ENCODE assay signal across 8 mouse cellular contexts in genomic region chr5:35279696-35280001, GRCm38 (mm10). TPM values are rescaled to one million over a fixed set of nuclear protein-coding genes. Genes with fewer than 3 reads are reported as not detected.
A peak's percentile ranks its signal among the peaks of the same experiment; 100 is the strongest.
DNase-seq lines count a peak whose midpoint lies in the region; ATAC-seq and TF ChIP-seq lines count a peak whose summit lies in the region.

No protein-coding gene starts in this region.

- H3K4me3 ChIP-seq in heart, postnatal 0 days (ENCODE audit: low read depth, low read length) = peak overlapping the region; percentile 50
- H3K4me3 ChIP-seq in heart, adult 2 months = no peak overlapping the region
- peak overlapping the region; percentile 19; the same call in 1 of the 2 replicates for H3K4me3 ChIP-seq in brown adipose tissue, adult 24 weeks (ENCODE audit: insufficient read depth, low read depth, low read length)
- peak overlapping the region; percentile 57 for H3K4me3 ChIP-seq in forebrain, embryonic 16.5 days (replicated peaks; ENCODE audit: low read length)
- peak overlapping the region; percentile 62 for H3K4me3 ChIP-seq in midbrain, embryonic 10.5 days
- H3K4me3 ChIP-seq in lung, adult 2 months (replicated peaks; ENCODE audit: extremely low read depth, low read depth, low read length) = no peak overlapping the region

- no peak for TF ChIP-seq EP300 in heart, postnatal 0 days (IDR thresholded peaks at IDR 0.05; ENCODE audit: low read depth)
- no peak for TF ChIP-seq EP300 in heart, adult 2 months (IDR thresholded peaks at IDR 0.05; ENCODE audit: insufficient read depth, low read depth, low read length)

- WGBS in heart, postnatal 0 days = 2% methylated on average over 48 of the region's 49 CpGs
- WGBS in heart, adult 2 months = 2% methylated on average over 48 of the region's 49 CpGs
- under 1% methylated on average over 42 of the region's 49 CpGs for WGBS in forebrain, embryonic 16.5 days
- under 1% methylated on average over 48 of the region's 49 CpGs for WGBS in midbrain, embryonic 10.5 days
- WGBS in lung, adult 2 months = under 1% methylated on average over 48 of the region's 49 CpGs

- H3K9ac ChIP-seq in heart, postnatal 0 days (replicated peaks; ENCODE audit: low read depth, low read length) = no peak overlapping the region
- no peak overlapping the region for H3K9ac ChIP-seq in heart, adult 2 months (ENCODE audit: low read depth, low read length)
- H3K9ac ChIP-seq in forebrain, embryonic 16.5 days (replicated peaks; ENCODE audit: low read depth, low read length) = peak overlapping the region; percentile 47

- TF ChIP-seq CTCF in heart, postnatal 0 days (IDR thresholded peaks at IDR 0.05; ENCODE audit: low read depth) = no peak
- no peak for TF ChIP-seq CTCF in heart, adult 2 months (IDR thresholded peaks at IDR 0.05)
- TF ChIP-seq CTCF in lung, adult 2 months (IDR thresholded peaks at IDR 0.05; ENCODE audit: insufficient read depth, low read length) = no peak

- intact Hi-C loops in heart, adult 2 months (cut with DNase I) = loop anchor here (5.0 kb wide), 2 partner anchors 68 to 92 kb away; no protein-coding TSS in a partner anchor

- H3K4me2 ChIP-seq in heart, postnatal 0 days (ENCODE audit: low read depth, low read length) = peak overlapping the region; percentile 87
- peak overlapping the region; percentile 73 for H3K4me2 ChIP-seq in forebrain, embryonic 16.5 days (ENCODE audit: low read length)

- H3K79me2 ChIP-seq in heart, adult 2 months (replicated peaks; ENCODE audit: control insufficient read depth, insufficient read depth, low read length) = no peaks in the 10 kb centered on the region

- no peak for DNase-seq in heart, postnatal 0 days (ENCODE audit: low spot score)
- no peak for DNase-seq in heart, adult 2 months
- DNase-seq in midbrain, embryonic 10.5 days (ENCODE audit: low spot score) = peak; percentile 41
- no peak for DNase-seq in layer of hippocampus, postnatal 14 days (ENCODE audit: low spot score in 2 of 2)
- DNase-seq in lung, adult 2 months = no peak
- no peak for DNase-seq in cerebellum, adult 9-11 months

- H3K27me3 ChIP-seq in heart, postnatal 0 days (ENCODE audit: control insufficient read depth, insufficient read depth, low read length) = peaks cover 95% of the 10 kb centered on the region
- peaks cover 6% of the 10 kb centered on the region for H3K27me3 ChIP-seq in heart, adult 2 months (ENCODE audit: control insufficient read depth, insufficient read depth, low read length)
- peaks cover 57% of the 10 kb centered on the region for H3K27me3 ChIP-seq in forebrain, embryonic 16.5 days (replicated peaks; ENCODE audit: control insufficient read depth, insufficient read depth, low read length)
- peaks cover 90% of the 10 kb centered on the region for H3K27me3 ChIP-seq in midbrain, embryonic 10.5 days (ENCODE audit: low read depth, poor library complexity, severe bottlenecking)

- H3K27ac ChIP-seq in heart, postnatal 0 days (ENCODE audit: low read depth) = no peak overlapping the region
- no peak overlapping the region for H3K27ac ChIP-seq in heart, adult 2 months
- no peak overlapping the region for H3K27ac ChIP-seq in brown adipose tissue, adult 24 weeks (replicated peaks; ENCODE audit: low read depth, low read length)
- no peak overlapping the region for H3K27ac ChIP-seq in forebrain, embryonic 16.5 days (ENCODE audit: low read length)
- 0 out of 2 replicates have a peak overlapping the region, but pooled peaks have one; percentile 23 for H3K27ac ChIP-seq in midbrain, embryonic 10.5 days (replicated peaks)

- H3K4me1 ChIP-seq in heart, postnatal 0 days (ENCODE audit: control insufficient read depth, insufficient read depth) = no peaks in the 10 kb centered on the region
- H3K4me1 ChIP-seq in heart, adult 2 months (ENCODE audit: control insufficient read depth, insufficient read depth, low read length) = no peaks in the 10 kb centered on the region
- H3K4me1 ChIP-seq in brown adipose tissue, adult 24 weeks (ENCODE audit: control insufficient read depth, insufficient read depth, insufficient read length, low read length) = no peaks in the 10 kb centered on the region
- H3K4me1 ChIP-seq in forebrain, embryonic 16.5 days (replicated peaks; ENCODE audit: control insufficient read depth, insufficient read depth, low read length) = peaks cover 18% of the 10 kb centered on the region
- peaks cover 27% of the 10 kb centered on the region for H3K4me1 ChIP-seq in midbrain, embryonic 10.5 days
- no peaks in the 10 kb centered on the region for H3K4me1 ChIP-seq in lung, adult 2 months (ENCODE audit: control insufficient read depth, insufficient read depth, low read length)

- no peak for TF ChIP-seq POLR2A in heart, adult 2 months (IDR thresholded peaks at IDR 0.05; ENCODE audit: insufficient read depth, low read depth, low read length)
- TF ChIP-seq POLR2A in lung, adult 2 months (IDR thresholded peaks at IDR 0.05; ENCODE audit: borderline replicate concordance, extremely low read depth, low read depth, low read length) = no peak

- no peaks in the 10 kb centered on the region for H3K9me3 ChIP-seq in heart, postnatal 0 days (replicated peaks; ENCODE audit: control insufficient read depth, low read length)
- H3K9me3 ChIP-seq in forebrain, embryonic 16.5 days (ENCODE audit: control insufficient read depth, low read length) = no peaks in the 10 kb centered on the region
- H3K9me3 ChIP-seq in midbrain, embryonic 10.5 days (replicated peaks) = no peaks in the 10 kb centered on the region

- H3K36me3 ChIP-seq in heart, postnatal 0 days (replicated peaks; ENCODE audit: control insufficient read depth, insufficient read depth, low read length) = no peaks in the 10 kb centered on the region
- H3K36me3 ChIP-seq in heart, adult 2 months (ENCODE audit: control insufficient read depth, insufficient read depth, low read length) = no peaks in the 10 kb centered on the region
- H3K36me3 ChIP-seq in forebrain, embryonic 16.5 days (ENCODE audit: control insufficient read depth, insufficient read depth) = no peaks in the 10 kb centered on the region
- no peaks in the 10 kb centered on the region for H3K36me3 ChIP-seq in midbrain, embryonic 10.5 days

- ATAC-seq in heart, postnatal 0 days (ENCODE audit: insufficient read depth, low read depth) = 0 out of 2 replicates have a peak, but pooled peaks have one; percentile 16
- ATAC-seq in forebrain, embryonic 16.5 days = 0 out of 2 replicates have a peak, but pooled peaks have one; percentile 2

RNA-seq across cellular contexts. Expression of gene Adra2c, which starts 1.5 kb away (rescaled TPM):
- 0.76 TPM in 1 of 2 replicates, not detected in the other for total RNA-seq in heart, postnatal 0 days (2014; rRNA removed; ENCODE audit: low replicate concordance)
- polyA plus RNA-seq in heart, postnatal 0 days (2015; fragmentation: Nextera tagmentation; extraction: Ambion mirVana) = not detected in 2 replicates
- total RNA-seq in heart, adult 2 months (2021) = under 1 TPM; 0.43 to 0.52 TPM
- polyA plus RNA-seq in heart, adult 2 months (2012; rRNA removed) = 0.23 and 0.43 TPM in 2 replicates
- polyA plus RNA-seq in brown adipose tissue, adult 24 weeks (2012; ENCODE audit: insufficient read depth, insufficient read length, missing spikeins) = not detected in 2 replicates
- polyA plus RNA-seq in forebrain, embryonic 16.5 days (2015; fragmentation: Nextera tagmentation; extraction: Ambion mirVana) = 0.65 and 0.71 TPM in 2 replicates
- not detected in 2 replicates for polyA plus RNA-seq in midbrain, embryonic 10.5 days (2016; fragmentation: Nextera tagmentation; extraction: Ambion mirVana)
- 10 to 100 TPM; 17.3 to 18.8 TPM for total RNA-seq in layer of hippocampus, postnatal 14 days (2021)
- polyA plus RNA-seq in lung, adult 2 months (2012; rRNA removed) = 0.07 and 0.14 TPM in 2 replicates

Comparison
In these comparisons a context has a peak if more than half of its experiments do, and no peak if none do; other contexts are left out.
1. H3K4me3 ChIP-seq: peak in heart, postnatal 0 days (single experiment), brown adipose tissue, adult 24 weeks (single experiment), forebrain, embryonic 16.5 days (single experiment) and midbrain, embryonic 10.5 days (single experiment); none in heart, adult 2 months (single experiment) and lung, adult 2 months (single experiment).